Mouse (Mus musculus) midbrain, postnatal 0 days (tissue): ENCODE measurements around the gene Unc13d. TPM values are rescaled to one million over a fixed set of nuclear protein-coding genes. Genes with fewer than 3 reads are reported as not detected.

Experiments used
- ATAC-seq: fragments of 200-750 bp; cut with Nextera tagmentation; 2 replicates; pipeline ENCODE4 v1.8.0; 2017; ENCODE audit warnings: moderate number of reproducible peaks, mild to moderate bottlenecking, moderate TSS enrichment, moderate library complexity; ENCODE audit not compliant: low FRiP score
- DNase-seq: peaks from one replicate; pipeline ENCODE4 v3.0.0-alpha.2; 2015; ENCODE audit warnings: low spot score
- H3K27ac ChIP-seq: fragments of 300-500 bp; sonication (generic); 2 replicates; pipeline ENCODE4 v1.5.1; 2014; ENCODE audit warnings: low read depth, mild to moderate bottlenecking, low read length, mixed read lengths
- H3K27me3 ChIP-seq: fragments of 300-500 bp; sonication (generic); 2 replicates; pipeline ENCODE4 v1.6.1; 2014; ENCODE audit warnings: low read length, control low read depth, mixed read lengths; ENCODE audit not compliant: insufficient read depth
- H3K36me3 ChIP-seq: fragments of 300-500 bp; sonication (generic); 2 replicates; pipeline ENCODE4 v1.6.1; 2014; ENCODE audit warnings: low read length, control low read depth, mixed read lengths; ENCODE audit not compliant: insufficient read depth
- H3K4me1 ChIP-seq: fragments of 300-500 bp; sonication (generic); 2 replicates; pipeline ENCODE4 v1.6.1; 2014; ENCODE audit warnings: mild to moderate bottlenecking, control low read depth, antibody characterized with exemption, low read length, mixed read lengths; ENCODE audit not compliant: insufficient read depth
- H3K4me2 ChIP-seq: fragments of 300-500 bp; sonication (generic); 2 replicates; pipeline ENCODE4 v1.6.1; 2014; ENCODE audit warnings: low read depth, mild to moderate bottlenecking, low read length, mixed read lengths; ENCODE audit not compliant: poor library complexity, severe bottlenecking
- H3K4me3 ChIP-seq: fragments of 300-500 bp; sonication (generic); 2 replicates; pipeline ENCODE4 v1.5.1; 2014; ENCODE audit warnings: low read depth, mild to moderate bottlenecking, low read length, moderate library complexity
- H3K9ac ChIP-seq: fragments of 300-500 bp; sonication (generic); replicated peaks from 2 replicates; pipeline ENCODE4 v1.6.1; 2014; ENCODE audit warnings: mild to moderate bottlenecking, low read length, moderate library complexity, mixed read lengths; ENCODE audit not compliant: poor library complexity, severe bottlenecking
- H3K9me3 ChIP-seq: fragments of 300-500 bp; sonication (generic); 2 replicates; pipeline ENCODE4 v1.6.1; 2016; ENCODE audit warnings: low read length, control low read depth
- CTCF ChIP-seq: IDR thresholded peaks from 2 replicates; pipeline ENCODE4 v1.5.1; 2016; ENCODE audit warnings: antibody characterized with exemption, mild to moderate bottlenecking
- WGBS: fragments of 180-500 bp; shearing (Covaris S2); extraction: QIAGEN DNeasy Blood & Tissue Kit; methylation state at CpG from one replicate; pipeline ENCODE4 v1.1.7; 2014; 5-methylcytosine and 5-hydroxymethylcytosine counted together
- polyA plus RNA-seq: library from polyadenylated mRNA; unstranded; fragments of >200 nt; fragmentation: Nextera tagmentation; extraction: Ambion mirVana; gene quantifications from 2 replicates; pipeline ENCODE4 v1.2.1, GENCODE M21; 2015
- total RNA-seq: library from RNA; depleted of rRNA; stranded (reverse); fragments of >200 nt; gene quantifications from 2 replicates; pipeline ENCODE4 v1.2.3, GENCODE M21; 2014

Gene Unc13d
- total and polyA plus RNA-seq, 2 experiments from 2014 or later = 0.22 to 0.77 TPM

DNA sequence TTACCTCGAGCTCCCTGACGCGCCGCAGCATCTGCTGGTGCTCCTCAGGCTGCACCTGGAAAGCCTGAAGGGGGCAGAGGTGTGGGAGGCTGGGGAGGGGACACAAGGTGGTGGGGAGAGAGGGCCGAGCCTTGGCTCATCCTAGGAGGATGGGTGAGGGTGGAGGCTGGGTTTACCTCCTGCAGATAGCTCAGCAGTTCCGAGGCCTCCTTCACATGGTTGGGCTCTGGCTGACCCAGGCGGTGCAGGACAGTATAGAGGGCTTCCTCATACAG is 1.6 kb downstream of the Unc13d start:
- no peaks in the 10 kb centered on the region for H3K9me3 ChIP-seq

DNA sequence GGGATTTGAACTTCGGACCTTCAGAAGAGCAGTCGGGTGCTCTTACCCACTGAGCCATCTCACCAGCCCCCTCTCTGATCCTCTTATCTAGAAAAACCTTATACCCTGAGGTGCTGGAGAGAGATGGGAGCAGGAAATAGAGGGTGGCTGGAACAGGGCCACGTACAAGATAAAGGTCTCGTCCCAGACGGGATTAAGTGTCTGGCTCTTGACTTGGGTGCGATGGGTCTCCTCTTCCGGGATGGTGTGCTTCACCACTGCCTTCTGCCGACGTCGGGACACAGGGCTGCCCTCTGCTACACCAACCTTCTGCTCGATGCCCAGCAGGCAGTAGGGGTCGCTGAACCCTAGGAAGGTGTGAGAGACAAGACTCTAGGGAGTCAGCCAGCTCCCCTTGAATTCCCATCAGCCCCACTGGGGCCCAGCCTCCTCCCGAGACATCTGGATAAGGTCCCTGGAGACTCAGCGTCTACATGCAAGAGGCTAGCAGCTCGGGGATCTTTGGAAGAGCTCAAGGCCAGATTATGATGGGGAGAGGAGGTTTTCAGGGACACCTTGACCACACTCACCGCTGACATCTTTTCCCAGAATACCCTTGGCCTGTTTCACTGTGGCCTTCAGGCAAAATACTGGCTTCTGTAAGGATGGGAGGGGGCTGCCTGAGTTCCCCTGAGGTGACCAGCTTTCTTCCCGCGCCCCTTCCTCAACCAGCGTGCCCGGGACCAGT is 2.1 kb downstream of the Unc13d start:
- 63% methylated on average over 20 of the region's 20 CpGs for WGBS
- H3K9ac ChIP-seq = no peak overlapping the region
- no peaks in the 10 kb centered on the region for H3K27me3 ChIP-seq
- H3K9me3 ChIP-seq = no peaks in the 10 kb centered on the region
- DNase-seq = no peak
- H3K4me1 ChIP-seq = no peaks in the 10 kb centered on the region
- no peak overlapping the region for H3K4me2 ChIP-seq
- no peak overlapping the region for H3K4me3 ChIP-seq
- ATAC-seq = no peak
- no peak for TF ChIP-seq CTCF
- H3K27ac ChIP-seq = no peak overlapping the region
- peaks cover 16% of the 10 kb centered on the region for H3K36me3 ChIP-seq

More for the DNA sequence above, 1.6 kb downstream of the Unc13d start:
- DNase-seq (no peak), ATAC-seq (no peak)
- Histone ChIP-seq H3K27me3 (no peaks in the 10 kb centered on the region), H3K36me3 (peaks cover 21% of the 10 kb centered on the region), H3K27ac (no peak overlapping the region), H3K4me2 (no peak overlapping the region), H3K4me3 (no peak overlapping the region), H3K4me1 (no peaks in the 10 kb centered on the region), H3K9ac (no peak overlapping the region)
- 73% methylated on average over 7 of the region's 7 CpGs for WGBS
- no peak for TF ChIP-seq CTCF

DNA sequence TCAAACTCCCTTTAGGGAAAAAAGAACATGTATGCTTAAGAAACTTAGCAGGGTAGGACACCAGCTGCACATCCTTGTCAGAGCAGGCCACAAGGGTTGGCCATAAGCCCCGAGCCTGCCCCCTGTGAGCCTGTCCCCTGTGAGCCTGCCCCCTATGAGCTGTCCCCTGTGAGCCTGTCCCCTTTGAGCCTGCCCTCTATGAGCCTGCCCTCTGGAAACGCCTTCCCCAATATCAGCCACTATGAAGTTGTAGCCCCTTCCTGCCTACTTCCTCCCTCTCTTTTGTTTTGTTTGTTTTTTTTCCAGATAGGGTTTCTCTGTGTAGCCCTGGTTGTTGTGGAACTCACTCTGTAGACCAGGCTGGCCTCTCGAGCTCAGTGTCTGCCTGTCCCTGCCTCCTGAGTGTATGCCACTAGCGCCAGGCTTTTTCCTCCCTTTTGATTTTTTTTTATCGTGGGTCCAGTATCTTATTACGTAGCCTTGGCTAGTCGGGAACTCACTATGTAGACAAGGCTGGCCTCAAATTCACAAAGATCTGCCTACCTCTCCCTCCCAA is 3.2 kb downstream of the Unc13d start:
- TF ChIP-seq CTCF = no peak
- Histone ChIP-seq H3K27ac (no peak overlapping the region), H3K4me1 (no peaks in the 10 kb centered on the region), H3K9ac (no peak overlapping the region), H3K9me3 (no peaks in the 10 kb centered on the region), H3K4me3 (no peak overlapping the region), H3K4me2 (no peak overlapping the region), H3K27me3 (no peaks in the 10 kb centered on the region), H3K36me3 (peaks cover 5% of the 10 kb centered on the region; the same call in 1 of the 2 replicates)
- WGBS = 67% methylated on average over 7 of the region's 7 CpGs
- DNase-seq = no peak
- no peak for ATAC-seq

DNA sequence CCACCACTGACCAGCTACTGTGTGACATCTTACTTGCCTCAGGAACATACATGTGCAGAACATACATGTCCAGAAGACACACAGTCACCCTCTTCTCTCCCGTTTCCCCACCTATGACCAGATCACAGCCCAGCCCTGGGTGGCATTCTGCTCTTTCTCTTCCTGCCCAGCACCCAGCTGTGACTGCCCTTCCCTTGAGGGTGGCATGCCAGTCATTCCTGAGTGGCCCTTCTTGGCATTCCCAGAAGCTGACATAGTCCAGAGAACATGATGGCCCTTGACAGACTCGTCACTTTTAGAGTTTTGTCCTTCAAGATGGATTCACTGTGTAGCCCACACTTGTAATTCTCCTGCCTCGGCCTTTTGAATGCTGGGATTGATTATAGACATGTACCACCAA is 5.2 kb downstream of the Unc13d start:
- no peaks in the 10 kb centered on the region for H3K27me3 ChIP-seq
- ATAC-seq (no peak), DNase-seq (no peak)
- no peak overlapping the region for H3K4me3 ChIP-seq
- no peak for TF ChIP-seq CTCF
- no peaks in the 10 kb centered on the region for H3K4me1 ChIP-seq
- 83% methylated on average over 3 of the region's 3 CpGs for WGBS
- no peaks in the 10 kb centered on the region for H3K36me3 ChIP-seq
- H3K27ac ChIP-seq = no peak overlapping the region
- no peaks in the 10 kb centered on the region for H3K9me3 ChIP-seq
- H3K9ac ChIP-seq = no peak overlapping the region
- no peak overlapping the region for H3K4me2 ChIP-seq

DNA sequence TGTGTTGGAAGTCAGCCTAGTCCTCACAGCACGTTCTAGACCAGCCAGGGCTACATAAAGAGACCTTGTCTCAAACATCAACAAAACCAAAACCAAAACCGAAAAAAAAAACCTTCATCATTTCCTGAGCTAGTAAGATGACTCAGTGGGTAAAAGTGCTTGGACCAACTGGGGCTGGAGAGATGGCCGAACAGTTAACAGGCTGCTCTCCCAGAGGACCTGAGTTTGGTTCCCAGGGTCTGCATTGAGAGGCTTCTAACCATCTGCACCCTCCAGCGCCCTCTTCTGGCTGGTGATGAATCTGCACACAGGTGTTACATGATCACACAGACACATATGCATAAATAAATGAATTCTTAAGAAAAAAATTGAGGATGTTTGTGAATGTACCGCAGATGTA is 6.3 kb downstream of the Unc13d start:
- Histone ChIP-seq H3K9ac (no peak overlapping the region), H3K27ac (no peak overlapping the region), H3K4me2 (no peak overlapping the region), H3K4me3 (no peak overlapping the region), H3K36me3 (no peaks in the 10 kb centered on the region), H3K4me1 (no peaks in the 10 kb centered on the region), H3K27me3 (no peaks in the 10 kb centered on the region), H3K9me3 (no peaks in the 10 kb centered on the region)
- ATAC-seq (no peak), DNase-seq (no peak)
- WGBS = 71% methylated on average over 5 of the region's 5 CpGs
- TF ChIP-seq CTCF = peak; percentile 48

DNA sequence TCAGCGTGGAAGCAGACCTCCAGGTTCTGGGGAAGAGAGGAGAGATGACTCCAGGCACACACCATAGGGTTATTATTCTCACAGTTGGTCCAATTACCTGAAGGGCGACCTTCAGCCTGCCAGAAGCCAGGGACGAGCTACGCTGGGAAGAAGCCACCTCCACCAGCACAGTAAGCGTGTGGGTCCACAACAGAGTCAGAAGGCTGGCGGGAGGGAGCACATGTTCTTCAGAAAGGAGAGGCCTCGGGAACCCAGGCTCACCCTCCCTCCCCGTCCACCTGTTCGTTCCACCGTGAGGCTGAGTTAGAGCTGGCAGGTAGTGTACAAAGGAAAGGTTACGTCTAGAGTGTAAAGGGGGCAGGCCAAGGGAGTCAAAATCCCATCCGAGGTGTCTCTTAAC is 12.4 kb downstream of the Unc13d start:
- no peak overlapping the region for H3K4me3 ChIP-seq
- H3K9me3 ChIP-seq = no peaks in the 10 kb centered on the region
- H3K4me1 ChIP-seq = no peaks in the 10 kb centered on the region
- no peaks in the 10 kb centered on the region for H3K27me3 ChIP-seq
- TF ChIP-seq CTCF = no peak
- no peak overlapping the region for H3K4me2 ChIP-seq
- DNase-seq (no peak), ATAC-seq (no peak)
- WGBS = 91% methylated on average over 12 of the region's 12 CpGs
- no peak overlapping the region for H3K9ac ChIP-seq
- H3K36me3 ChIP-seq = peaks cover 16% of the 10 kb centered on the region
- H3K27ac ChIP-seq = no peak overlapping the region
